Comparison of ENCODE assay signal across 21 mouse cellular contexts in genomic region chr5:121668411-121668810, GRCm38 (mm10). TPM values are rescaled to one million over a fixed set of nuclear protein-coding genes. Genes with fewer than 3 reads are reported as not detected.
A peak's percentile ranks its signal among the peaks of the same experiment; 100 is the strongest.
DNase-seq lines count a peak whose midpoint lies in the region; ATAC-seq lines count a peak whose summit lies in the region.
"Had no signal": no experiment of that assay in that cellular context is flagged by ENCODE, and none has a peak within 500 bp of the region (broad histone marks: within the 10 kb centered on the region; RNA-seq: fewer than 3 reads in every experiment).

No protein-coding gene starts in this region.

- DNase-seq in lung, adult 18-20 months = peak; percentile 23 to 55
- DNase-seq in lung, postnatal 4 days = no peak
- DNase-seq in fibroblast of lung, adult 2 months (ENCODE audit: low read depth) = peak; percentile 40
- peak; percentile 46 for DNase-seq in lung, postnatal 10 days
- no peak for DNase-seq in layer of hippocampus, postnatal 36 days
- no peak for DNase-seq in frontal cortex, postnatal 36 days (ENCODE audit: low spot score in 2 of 2)
- DNase-seq: adrenal gland, postnatal 14 days; cerebellum, adult 11 months; cerebellum, adult 9-10 months; cerebellum, postnatal 36 days; heart, adult 2 months; kidney, adult 9 months; kidney, postnatal 10 days; left cerebral cortex, postnatal 4 days; midbrain, embryonic 14.5 days; right cerebral cortex, postnatal 25 days; thymus, postnatal 25 days had no signal

- no peak for ATAC-seq in inflammation-experienced regulatory T-cells, adult 6 months
- ATAC-seq: forebrain, embryonic 15.5 days; intestine, embryonic 15.5 days; Patski had no signal

RNA-seq across cellular contexts. Expression of gene Brap, which starts 8.0 kb away (rescaled TPM):
- total RNA-seq in layer of hippocampus, postnatal 36 days (2021) = 10 to 100 TPM; 63.6 to 65.5 TPM
- 10 to 100 TPM in 2 of 3 experiments, 1 to 10 TPM in 1; 9.6 to 14.4 (median 13.5) TPM for polyA plus RNA-seq in inflammation-experienced regulatory T-cells, adult 6 months (2017; shearing (Covaris generic))

RNA-seq across cellular contexts. Expression of gene Acad10, which starts 8.1 kb away (rescaled TPM):
- total RNA-seq in layer of hippocampus, postnatal 36 days (2021) = 1 to 10 TPM; 3.7 to 4.1 TPM
- polyA plus RNA-seq in inflammation-experienced regulatory T-cells, adult 6 months (2017; shearing (Covaris generic)) = 1 to 10 TPM in 2 of 3 experiments, under 1 TPM in 1; 0.93 to 5.7 (median 5.6) TPM

RNA-seq across cellular contexts. Expression of gene Atxn2, which starts 42.7 kb away (rescaled TPM):
- total RNA-seq in layer of hippocampus, postnatal 36 days (2021) = 100 to 1,000 TPM; 184 to 240 TPM
- 10 to 100 TPM; 18.4 to 48.0 (median 35.1) TPM for polyA plus RNA-seq in inflammation-experienced regulatory T-cells, adult 6 months (2017; shearing (Covaris generic))

RNA-seq across cellular contexts. Expression of gene Acad12, which starts 49.7 kb away (rescaled TPM):
- 1 to 10 TPM; 6.8 to 7.8 TPM for total RNA-seq in layer of hippocampus, postnatal 36 days (2021)
- polyA plus RNA-seq in inflammation-experienced regulatory T-cells, adult 6 months (2017; shearing (Covaris generic)) = 1 to 10 TPM; 1.3 to 3.3 (median 1.7) TPM

Comparison
In these comparisons a context has a peak if more than half of its experiments do, and no peak if none do; other contexts are left out.
1. DNase-seq: peak in lung, adult 18-20 months (2 of 2), fibroblast of lung, adult 2 months (single experiment) and lung, postnatal 10 days (single experiment); none in lung, postnatal 4 days (0 of 2), layer of hippocampus, postnatal 36 days (0 of 2) and frontal cortex, postnatal 36 days (0 of 2).